In the genomic region with DNA sequence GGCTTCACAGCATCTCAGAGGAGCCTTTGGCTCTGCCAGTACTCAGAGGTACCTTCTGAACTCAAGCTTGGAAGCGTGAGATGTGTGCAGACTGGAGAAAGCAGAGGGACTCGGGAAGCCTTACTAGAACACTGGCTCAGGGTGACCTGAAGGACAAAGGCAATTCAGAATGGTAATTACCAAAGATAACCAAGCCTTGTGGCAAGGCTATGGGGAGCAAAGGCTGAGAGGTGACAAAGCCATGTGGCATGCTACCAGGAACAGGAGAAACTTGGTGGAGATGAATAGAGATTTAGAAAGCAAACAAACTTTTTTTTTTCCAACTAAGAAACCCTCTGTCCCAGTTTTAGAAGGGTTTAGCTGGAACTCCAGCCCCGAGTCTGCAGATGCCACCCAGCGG, we compare ENCODE assay signal across 15 mouse cellular contexts. TPM values are rescaled to one million over a fixed set of nuclear protein-coding genes. Genes with fewer than 3 reads are reported as not detected.
DNase-seq lines count a peak whose midpoint lies in the region; ATAC-seq and TF ChIP-seq lines count a peak whose summit lies in the region.
"Had no signal": no experiment of that assay in that cellular context is flagged by ENCODE, and none has a peak within 500 bp of the region (broad histone marks: within the 10 kb centered on the region; RNA-seq: fewer than 3 reads in every experiment).

No protein-coding gene starts in this region.

- H3K4me3 ChIP-seq in layer of hippocampus, adult 2 months = no peak overlapping the region
- no peak overlapping the region for H3K4me3 ChIP-seq in intestine, embryonic 15.5 days (replicated peaks)
- H3K4me3 ChIP-seq in liver, embryonic 16.5 days (ENCODE audit: low read depth, low read length) = no peak overlapping the region
- H3K4me3 ChIP-seq: neural tube, embryonic 13.5 days had no signal

- H3K4me2 ChIP-seq in intestine, embryonic 15.5 days (replicated peaks) = no peak overlapping the region
- peak overlapping the region; percentile 30 for H3K4me2 ChIP-seq in liver, embryonic 16.5 days (ENCODE audit: low read depth, low read length)
- H3K4me2 ChIP-seq: hindbrain, embryonic 14.5 days; neural tube, embryonic 13.5 days had no signal

- H3K9ac ChIP-seq in intestine, embryonic 15.5 days = no peak overlapping the region
- H3K9ac ChIP-seq in liver, embryonic 16.5 days (ENCODE audit: low read depth, low read length) = peak overlapping the region; percentile 20; the same call in 1 of the 2 replicates
- H3K9ac ChIP-seq: hindbrain, embryonic 14.5 days; neural tube, embryonic 13.5 days had no signal

- H3K36me3 ChIP-seq in intestine, embryonic 15.5 days = no peaks in the 10 kb centered on the region
- no peaks in the 10 kb centered on the region for H3K36me3 ChIP-seq in liver, embryonic 16.5 days (ENCODE audit: control insufficient read depth, insufficient read depth)
- H3K36me3 ChIP-seq: neural tube, embryonic 13.5 days had no signal

- peak; percentile 4 to 8 for DNase-seq in cerebellum, postnatal 10 days
- DNase-seq in cerebellum, adult 8-10 months = no peak
- DNase-seq in layer of hippocampus, adult 2 months (ENCODE audit: low spot score in 2 of 2) = no peak
- no peak for DNase-seq in layer of hippocampus, adult 9-10 months (ENCODE audit: low spot score)
- no peak for DNase-seq in embryo, embryonic 9.5 days (ENCODE audit: extremely low spot score)
- no peak for DNase-seq in frontal cortex, postnatal 36 days (ENCODE audit: low spot score in 2 of 2)
- DNase-seq: cerebellum, postnatal 36 days; layer of hippocampus, adult 9-11 months; thymus, postnatal 14 days had no signal

- no peaks in the 10 kb centered on the region for H3K27me3 ChIP-seq in intestine, embryonic 15.5 days (replicated peaks)
- H3K27me3 ChIP-seq in liver, embryonic 16.5 days (ENCODE audit: control insufficient read depth, insufficient read depth, low read depth, low read length) = no peaks in the 10 kb centered on the region
- H3K27me3 ChIP-seq: neural tube, embryonic 13.5 days had no signal

- peak; percentile 14; the same call in 1 of the 2 replicates for ATAC-seq in intestine, embryonic 15.5 days
- no peak for ATAC-seq in liver, embryonic 16.5 days (ENCODE audit: low read depth)
- ATAC-seq: midbrain, embryonic 16.5 days had no signal

- H3K27ac ChIP-seq in layer of hippocampus, adult 2 months = peak overlapping the region; percentile 84
- H3K27ac ChIP-seq in intestine, embryonic 15.5 days = peak overlapping the region; percentile 62
- peak overlapping the region; percentile 64 for H3K27ac ChIP-seq in liver, embryonic 16.5 days (ENCODE audit: low read length)
- H3K27ac ChIP-seq: hindbrain, embryonic 14.5 days; neural tube, embryonic 13.5 days had no signal

- H3K4me1 ChIP-seq in intestine, embryonic 15.5 days (replicated peaks) = peaks cover 47% of the 10 kb centered on the region
- peaks cover 86% of the 10 kb centered on the region for H3K4me1 ChIP-seq in liver, embryonic 16.5 days (ENCODE audit: control insufficient read depth, low read depth, low read length)

- TF ChIP-seq CTCF in layer of hippocampus, adult 2 months (conservative IDR thresholded peaks at IDR 0.05) = no peak

- WGBS in intestine, embryonic 15.5 days = 62% methylated on average over 4 of the region's 4 CpGs
- WGBS in liver, embryonic 16.5 days (ENCODE audit: insufficient replicate concordance) = 76% methylated on average over 4 of the region's 4 CpGs

- no peaks in the 10 kb centered on the region for H3K9me3 ChIP-seq in intestine, embryonic 15.5 days
- no peaks in the 10 kb centered on the region for H3K9me3 ChIP-seq in liver, embryonic 16.5 days (replicated peaks; ENCODE audit: control insufficient read depth, low read length)
- H3K9me3 ChIP-seq: G1E; neural tube, embryonic 13.5 days had no signal

RNA-seq across cellular contexts. Expression of a gene that starts 8.5 kb away (rescaled TPM):
- total RNA-seq in layer of hippocampus, adult 2 months (2021) = 10 to 100 TPM; 25.8 to 29.0 TPM
- 146 and 161 TPM in 2 replicates for polyA plus RNA-seq in intestine, embryonic 15.5 days (2015; fragmentation: Nextera tagmentation; extraction: Ambion mirVana)
- polyA plus RNA-seq in liver, embryonic 16.5 days (2015; fragmentation: Nextera tagmentation; extraction: Ambion mirVana) = 21.7 and 22.3 TPM in 2 replicates

Comparison
In these comparisons a context has a peak if more than half of its experiments do, and no peak if none do; other contexts are left out.
1. DNase-seq: peak in cerebellum, postnatal 10 days (2 of 2); none in cerebellum, adult 8-10 months (single experiment), layer of hippocampus, adult 2 months (0 of 2), layer of hippocampus, adult 9-10 months (single experiment), embryo, embryonic 9.5 days (single experiment) and frontal cortex, postnatal 36 days (0 of 2).
2. Peak in every context shown above with its lines, with median percentiles within 50 percentile points of each other: H3K27ac ChIP-seq.